Mouse (Mus musculus): ENCODE data around the gene Abhd16b.

Gene Abhd16b

DNA sequence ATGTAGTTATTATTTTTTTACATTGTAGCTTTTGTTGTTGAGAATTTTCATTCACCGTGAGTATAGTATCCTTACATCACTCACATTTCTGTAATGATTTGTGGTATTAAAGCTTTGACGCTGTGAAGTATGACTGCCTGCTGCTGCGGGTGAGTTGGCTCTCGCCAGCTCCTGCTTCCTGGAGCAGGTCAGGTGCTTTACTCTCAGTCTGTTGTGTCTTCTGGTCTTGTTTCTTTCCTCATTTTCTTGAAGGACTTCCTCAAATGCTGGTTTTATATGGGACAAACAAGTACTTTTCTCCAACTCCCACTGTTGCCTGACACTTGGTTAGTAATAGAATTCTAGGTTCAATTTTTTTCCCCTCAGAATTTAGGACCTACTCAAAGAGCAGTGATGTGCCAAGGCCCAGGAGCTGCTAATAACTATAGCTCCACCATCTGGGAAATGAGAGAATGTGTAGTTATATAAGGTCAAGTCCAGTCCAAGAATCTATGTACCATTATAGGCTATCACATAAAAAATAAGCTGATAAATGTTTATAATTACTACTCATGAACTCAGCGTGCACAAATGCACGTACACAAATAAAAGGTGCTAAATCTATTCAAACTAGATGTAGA, 48.9 kb downstream of the Abhd16b start:
- DNase-seq (ENCODE audit: low spot score) = no peak
